Mouse (Mus musculus) lung, embryonic 16.5 days (tissue): ENCODE measurements around the gene Fam126b. TPM values are rescaled to one million over a fixed set of nuclear protein-coding genes. Genes with fewer than 3 reads are reported as not detected.
"Not testable (repeated sequence)": the region's sequence is repeated elsewhere in the genome, so short reads cannot be mapped to it uniquely, and the experiment has no call there.

Experiments
- ATAC-seq: fragments of 200-750 bp; cut with Nextera tagmentation; 2 replicates; pipeline ENCODE4 v1.8.0; 2017; ENCODE audit warnings: low read depth, mild to moderate bottlenecking, moderate library complexity
- H3K27ac ChIP-seq: fragments of 300-500 bp; sonication (generic); 2 replicates; pipeline ENCODE4 v1.5.1; 2014; ENCODE audit warnings: mild to moderate bottlenecking, control low read depth, low read length
- H3K27me3 ChIP-seq: fragments of 300-500 bp; sonication (generic); 2 replicates; pipeline ENCODE4 v1.6.1; 2014; ENCODE audit warnings: low read depth, low read length, mixed read lengths; ENCODE audit not compliant: control insufficient read depth, insufficient read depth
- H3K36me3 ChIP-seq: fragments of 300-500 bp; sonication (generic); 2 replicates; pipeline ENCODE4 v1.6.1; 2014; ENCODE audit warnings: low read length; ENCODE audit not compliant: control insufficient read depth, insufficient read depth
- H3K4me1 ChIP-seq: fragments of 300-500 bp; sonication (generic); replicated peaks from 2 replicates; pipeline ENCODE4 v1.6.1; 2014; ENCODE audit warnings: low read length, mixed read lengths; ENCODE audit not compliant: control insufficient read depth, insufficient read depth
- H3K4me2 ChIP-seq: fragments of 300-500 bp; sonication (generic); 2 replicates; pipeline ENCODE4 v1.6.1; 2014; ENCODE audit warnings: low read depth, low read length, control low read depth
- H3K4me3 ChIP-seq: fragments of 300-500 bp; sonication (generic); 2 replicates; pipeline ENCODE4 v1.5.1; 2014; ENCODE audit warnings: mild to moderate bottlenecking, low read length, control low read depth
- H3K9ac ChIP-seq: fragments of 300-500 bp; sonication (generic); 2 replicates; pipeline ENCODE4 v1.6.1; 2014; ENCODE audit warnings: low read length, control low read depth
- H3K9me3 ChIP-seq: fragments of 300-500 bp; sonication (generic); 2 replicates; pipeline ENCODE4 v1.6.1; 2016; ENCODE audit warnings: low read length; ENCODE audit not compliant: control insufficient read depth
- WGBS: fragments of 180-500 bp; shearing (Covaris S2); extraction: QIAGEN DNeasy Blood & Tissue Kit; methylation state at CpG from one replicate; pipeline ENCODE4 v1.1.7; 2014; 5-methylcytosine and 5-hydroxymethylcytosine counted together
- polyA plus RNA-seq: library from polyadenylated mRNA; unstranded; fragments of >200 nt; fragmentation: Nextera tagmentation; extraction: Ambion mirVana; gene quantifications from 2 replicates; pipeline ENCODE4 v1.2.1, GENCODE M21; 2015

Fam126b gene
- polyA plus RNA-seq, 1 experiment from 2014 or later, result 8.7 TPM

- Histone ChIP-seq H3K4me2 (no peak overlapping the region), H3K27me3 (no peaks in the 10 kb centered on the region), H3K27ac (no peak overlapping the region), H3K36me3 (no peaks in the 10 kb centered on the region), H3K9ac (no peak overlapping the region), H3K9me3 (no peaks in the 10 kb centered on the region), H3K4me1 (peaks cover 9% of the 10 kb centered on the region; the same call in 1 of the 2 replicates), H3K4me3 (no peak overlapping the region)
- no peak for ATAC-seq
- WGBS, result 67% methylated on average over 1 of the region's 1 CpGs
These were observed 1.9 kb downstream of the Fam126b start for GRCm38 (mm10) chr1:58584271-58584670.

DNA sequence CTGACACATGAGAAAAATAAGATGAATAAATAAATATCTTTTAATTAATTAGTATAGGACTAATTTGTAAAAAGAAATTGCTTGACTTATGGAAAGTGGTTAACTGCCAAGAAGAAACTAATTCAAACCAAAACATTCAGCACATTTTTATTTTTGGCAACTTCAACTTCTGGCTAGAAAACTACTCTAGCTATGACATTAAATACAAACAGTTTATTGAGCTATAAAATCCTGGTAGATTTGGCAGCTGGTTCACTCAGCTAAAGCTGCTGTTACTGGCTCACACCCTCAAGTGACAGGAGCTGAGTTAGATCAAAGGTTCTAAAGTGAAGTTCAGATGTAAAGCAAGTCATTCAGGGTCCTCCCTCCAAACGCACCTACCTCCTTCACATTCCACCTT is 3.5 kb downstream of the Fam126b start:
- no peaks in the 10 kb centered on the region for H3K36me3 ChIP-seq
- WGBS, result 33% methylated on average over 1 of the region's 1 CpGs
- no peak overlapping the region for H3K27ac ChIP-seq
- no peak overlapping the region for H3K9ac ChIP-seq
- H3K4me2 ChIP-seq, result no peak overlapping the region
- H3K4me1 ChIP-seq, result peaks cover 9% of the 10 kb centered on the region; the same call in 1 of the 2 replicates
- no peaks in the 10 kb centered on the region for H3K27me3 ChIP-seq
- no peaks in the 10 kb centered on the region for H3K9me3 ChIP-seq
- no peak overlapping the region for H3K4me3 ChIP-seq
- ATAC-seq, result no peak

- no peaks in the 10 kb centered on the region for H3K9me3 ChIP-seq
- ATAC-seq, result no peak
These were observed 6.9 kb downstream of the Fam126b start for GRCm38 (mm10) chr1:58579179-58579578.

DNA sequence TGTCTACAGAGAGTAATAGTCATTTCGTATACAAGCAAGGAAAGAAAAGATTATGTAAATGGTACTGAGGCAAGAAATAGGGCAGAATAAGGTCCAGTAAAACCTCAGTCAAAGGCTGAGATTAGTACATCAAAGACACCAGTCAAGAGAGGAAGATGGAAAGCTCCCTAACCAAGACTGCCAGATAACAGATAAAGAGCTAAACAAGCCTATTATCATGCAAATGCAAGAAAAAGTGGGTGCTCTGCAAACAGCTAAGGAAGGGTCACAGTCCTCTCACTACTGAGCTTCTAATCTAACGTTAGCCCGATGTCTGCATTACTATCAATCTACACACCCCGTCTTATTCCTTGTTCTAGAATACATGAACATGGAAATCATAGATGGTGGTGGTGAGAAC is 15.7 kb downstream of the Fam126b start:
- WGBS, result 45% methylated on average over 4 of the region's 4 CpGs

More at GRCm38 (mm10) chr1:58579179-58579578, 6.9 kb downstream of the Fam126b start:
- no peaks in the 10 kb centered on the region for H3K4me1 ChIP-seq
- 89% methylated on average over 2 of the region's 2 CpGs for WGBS
- no peaks in the 10 kb centered on the region for H3K36me3 ChIP-seq
- H3K4me2 ChIP-seq, result no peak overlapping the region
- no peaks in the 10 kb centered on the region for H3K27me3 ChIP-seq
- H3K4me3 ChIP-seq, result no peak overlapping the region
- no peak overlapping the region for H3K9ac ChIP-seq
- H3K27ac ChIP-seq, result no peak overlapping the region

DNA sequence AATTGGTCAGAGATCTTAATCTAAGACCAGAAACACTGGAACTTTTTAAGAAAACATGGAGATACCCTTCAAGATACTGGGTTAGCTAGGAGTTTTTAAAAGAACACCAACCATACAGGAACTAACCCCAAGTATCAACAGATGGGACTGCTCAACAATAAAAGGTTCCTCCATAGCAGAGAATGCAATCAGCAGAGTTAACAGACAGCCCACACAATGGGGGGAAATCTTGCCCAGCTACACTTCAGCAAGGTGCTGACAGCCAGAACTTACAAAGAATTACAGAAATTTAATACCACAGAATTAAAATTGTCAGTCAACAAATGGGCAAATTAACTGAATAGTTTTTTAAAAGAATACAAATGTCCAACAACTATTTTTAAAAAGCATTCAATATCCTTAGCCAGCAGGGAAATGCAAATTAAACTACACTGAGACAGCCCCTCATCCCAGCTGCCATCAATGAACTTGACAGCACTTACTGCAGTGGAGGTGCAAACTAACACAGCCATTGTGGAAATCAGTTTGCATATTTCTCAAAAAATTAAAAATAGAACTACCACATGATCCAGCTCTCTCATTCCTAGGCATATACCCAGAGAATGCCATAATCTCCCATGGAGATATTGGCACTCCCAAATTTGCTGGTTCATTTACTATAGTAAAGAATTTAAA is 17.5 kb downstream of the Fam126b start:
- Histone ChIP-seq H3K27me3 (no peaks in the 10 kb centered on the region), H3K9me3 (no peaks in the 10 kb centered on the region), H3K27ac (no peak overlapping the region), H3K4me1 (no peaks in the 10 kb centered on the region), H3K36me3 (no peaks in the 10 kb centered on the region), H3K4me2 (no peak overlapping the region), H3K4me3 (no peak overlapping the region), H3K9ac (no peak overlapping the region)
- no peak for ATAC-seq

More for the DNA sequence above, 15.7 kb downstream of the Fam126b start:
- Histone ChIP-seq H3K9me3 (no peaks in the 10 kb centered on the region), H3K9ac (no peak overlapping the region), H3K27me3 (no peaks in the 10 kb centered on the region), H3K4me1 (no peaks in the 10 kb centered on the region), H3K27ac (no peak overlapping the region), H3K4me2 (no peak overlapping the region), H3K36me3 (no peaks in the 10 kb centered on the region), H3K4me3 (no peak overlapping the region)
- no peak for ATAC-seq

- ATAC-seq, result peak; percentile 65; the same call in 1 of the 2 replicates
- no peaks in the 10 kb centered on the region for H3K9me3 ChIP-seq
- H3K36me3 ChIP-seq, result no peaks in the 10 kb centered on the region
- H3K27ac ChIP-seq, result no peak overlapping the region
- H3K9ac ChIP-seq, result no peak overlapping the region
- no peak overlapping the region for H3K4me2 ChIP-seq
- no peak overlapping the region for H3K4me3 ChIP-seq
- no peaks in the 10 kb centered on the region for H3K4me1 ChIP-seq
- no peaks in the 10 kb centered on the region for H3K27me3 ChIP-seq
These were observed 19.5 kb downstream of the Fam126b start for GRCm38 (mm10) chr1:58566621-58567020.

DNA sequence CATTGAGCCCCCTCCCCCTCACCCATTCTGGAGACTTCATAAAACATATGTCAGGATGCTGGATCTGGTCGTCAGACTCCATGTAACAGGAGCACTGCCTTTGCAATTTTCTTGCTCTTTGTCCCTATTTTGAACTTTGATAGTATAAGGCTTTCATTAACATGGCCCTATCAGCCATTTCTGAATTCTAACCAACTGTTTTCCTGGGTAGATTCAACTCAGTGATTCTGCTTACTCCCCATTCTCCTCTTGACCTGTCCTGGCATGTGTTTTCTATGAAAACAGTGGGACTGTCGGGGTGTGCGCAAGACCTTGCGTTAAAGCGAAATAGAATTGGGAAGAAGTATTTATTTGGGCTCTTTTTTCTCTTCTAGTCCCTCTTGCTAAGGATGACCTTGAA is 21.1 kb downstream of the Fam126b start:
- no peak for ATAC-seq
- no peaks in the 10 kb centered on the region for H3K4me1 ChIP-seq
- H3K9ac ChIP-seq, result no peak overlapping the region
- H3K36me3 ChIP-seq, result no peaks in the 10 kb centered on the region
- H3K9me3 ChIP-seq, result no peaks in the 10 kb centered on the region
- no peak overlapping the region for H3K4me2 ChIP-seq
- H3K4me3 ChIP-seq, result no peak overlapping the region
- no peaks in the 10 kb centered on the region for H3K27me3 ChIP-seq
- 91% methylated on average over 5 of the region's 5 CpGs for WGBS
- no peak overlapping the region for H3K27ac ChIP-seq

DNA sequence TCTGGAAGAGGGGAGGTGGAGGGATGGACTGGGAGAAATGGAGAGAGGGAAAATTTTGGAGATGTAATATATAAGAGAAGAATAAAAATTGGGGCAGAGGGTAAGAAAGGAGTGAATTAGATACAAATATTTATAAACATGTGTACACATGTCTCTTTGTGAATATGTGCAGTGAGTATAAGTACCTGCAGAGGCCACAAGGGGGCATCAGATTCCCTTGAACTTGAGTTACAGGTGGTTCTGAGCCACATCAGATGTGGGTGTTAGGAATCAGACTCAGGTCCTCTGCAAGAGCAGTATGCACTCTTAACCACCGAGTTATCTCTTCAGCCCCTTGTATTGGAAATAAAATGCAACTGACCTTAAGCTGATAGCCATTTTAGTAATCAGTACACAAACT is 23.7 kb downstream of the Fam126b start:
- Histone ChIP-seq H3K9me3 (no peaks in the 10 kb centered on the region), H3K9ac (no peak overlapping the region), H3K27me3 (no peaks in the 10 kb centered on the region), H3K4me3 (no peak overlapping the region), H3K27ac (no peak overlapping the region), H3K36me3 (no peaks in the 10 kb centered on the region), H3K4me1 (no peaks in the 10 kb centered on the region), H3K4me2 (no peak overlapping the region)
- 79% methylated on average over 1 of the region's 1 CpGs for WGBS
- no peak for ATAC-seq

- not testable (repeated sequence) for H3K9ac ChIP-seq, H3K27me3 ChIP-seq, H3K9me3 ChIP-seq, H3K4me1 ChIP-seq, H3K36me3 ChIP-seq, H3K27ac ChIP-seq, H3K4me2 ChIP-seq, H3K4me3 ChIP-seq, ATAC-seq
- 90% methylated on average over 5 of the region's 6 CpGs for WGBS
These were observed 25.8 kb downstream of the Fam126b start for GRCm38 (mm10) chr1:58560370-58560769.

DNA sequence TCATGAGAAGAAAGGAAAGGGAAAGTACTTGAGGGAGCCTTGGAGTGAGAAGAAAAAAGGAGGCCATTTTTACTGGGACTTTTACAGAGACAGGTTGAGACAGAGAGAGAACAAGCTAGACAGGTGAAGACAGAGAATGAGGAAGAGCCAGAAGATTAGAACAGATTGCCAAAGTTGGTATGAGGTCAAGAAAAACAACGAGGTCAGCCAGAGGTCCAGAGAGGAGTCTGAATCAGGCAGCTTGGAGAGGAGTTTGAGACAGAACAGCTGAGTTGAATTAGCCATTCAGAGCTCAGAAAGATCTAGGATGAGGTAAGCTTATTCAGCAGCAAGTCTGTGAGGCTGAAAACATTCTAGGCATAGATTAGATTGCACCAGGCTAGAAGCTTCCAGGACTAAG is 44.7 kb downstream of the Fam126b start:
- no peaks in the 10 kb centered on the region for H3K9me3 ChIP-seq
- ATAC-seq, result no peak
- H3K4me3 ChIP-seq, result no peak overlapping the region
- H3K9ac ChIP-seq, result no peak overlapping the region
- no peaks in the 10 kb centered on the region for H3K4me1 ChIP-seq
- peaks cover 23% of the 10 kb centered on the region for H3K36me3 ChIP-seq
- no peaks in the 10 kb centered on the region for H3K27me3 ChIP-seq
- no peak overlapping the region for H3K27ac ChIP-seq
- H3K4me2 ChIP-seq, result no peak overlapping the region
- WGBS, result 81% methylated on average over 1 of the region's 1 CpGs
